Mouse (Mus musculus) cortical plate, adult 2 months (tissue): ENCODE measurements around the gene Trp53i13. TPM values are rescaled to one million over a fixed set of nuclear protein-coding genes. Genes with fewer than 3 reads are reported as not detected.

Experiments used
- H3K27ac ChIP-seq: fragments of 200-500 bp; 2 replicates; pipeline ENCODE4 v1.5.1; 2012; ENCODE audit warnings: low read length, control low read depth, inconsistent platforms; ENCODE audit not compliant: insufficient read depth
- H3K4me1 ChIP-seq: fragments of 200-500 bp; 2 replicates; pipeline ENCODE4 v1.6.1; 2011; ENCODE audit warnings: low read length; ENCODE audit not compliant: control insufficient read depth, insufficient read depth
- H3K4me3 ChIP-seq: fragments of 200-500 bp; 2 replicates; pipeline ENCODE4 v1.5.1; 2011; ENCODE audit warnings: mild to moderate bottlenecking, low read length, control low read depth; ENCODE audit not compliant: insufficient read depth
- CTCF ChIP-seq: fragments of 200-500 bp; IDR thresholded peaks from 2 replicates; pipeline ENCODE4 v1.5.1; 2011; ENCODE audit warnings: mild to moderate bottlenecking, control low read depth, low read length; ENCODE audit not compliant: insufficient read depth; ENCODE audit errors: extremely low read depth
- POLR2A ChIP-seq: fragments of 200-500 bp; IDR thresholded peaks from 2 replicates; pipeline ENCODE4 v1.6.1; 2011; ENCODE audit warnings: mild to moderate bottlenecking, low read length, control low read depth; ENCODE audit not compliant: insufficient read depth; ENCODE audit errors: extremely low read depth
- polyA plus RNA-seq: library from polyadenylated mRNA; depleted of rRNA; stranded (reverse); fragments of >200 nt; gene quantifications from 2 replicates; pipeline ENCODE4 v1.2.3, GENCODE M21; 2012

Trp53i13 gene
- polyA plus RNA-seq, 1 experiment, result 7.2 TPM

DNA sequence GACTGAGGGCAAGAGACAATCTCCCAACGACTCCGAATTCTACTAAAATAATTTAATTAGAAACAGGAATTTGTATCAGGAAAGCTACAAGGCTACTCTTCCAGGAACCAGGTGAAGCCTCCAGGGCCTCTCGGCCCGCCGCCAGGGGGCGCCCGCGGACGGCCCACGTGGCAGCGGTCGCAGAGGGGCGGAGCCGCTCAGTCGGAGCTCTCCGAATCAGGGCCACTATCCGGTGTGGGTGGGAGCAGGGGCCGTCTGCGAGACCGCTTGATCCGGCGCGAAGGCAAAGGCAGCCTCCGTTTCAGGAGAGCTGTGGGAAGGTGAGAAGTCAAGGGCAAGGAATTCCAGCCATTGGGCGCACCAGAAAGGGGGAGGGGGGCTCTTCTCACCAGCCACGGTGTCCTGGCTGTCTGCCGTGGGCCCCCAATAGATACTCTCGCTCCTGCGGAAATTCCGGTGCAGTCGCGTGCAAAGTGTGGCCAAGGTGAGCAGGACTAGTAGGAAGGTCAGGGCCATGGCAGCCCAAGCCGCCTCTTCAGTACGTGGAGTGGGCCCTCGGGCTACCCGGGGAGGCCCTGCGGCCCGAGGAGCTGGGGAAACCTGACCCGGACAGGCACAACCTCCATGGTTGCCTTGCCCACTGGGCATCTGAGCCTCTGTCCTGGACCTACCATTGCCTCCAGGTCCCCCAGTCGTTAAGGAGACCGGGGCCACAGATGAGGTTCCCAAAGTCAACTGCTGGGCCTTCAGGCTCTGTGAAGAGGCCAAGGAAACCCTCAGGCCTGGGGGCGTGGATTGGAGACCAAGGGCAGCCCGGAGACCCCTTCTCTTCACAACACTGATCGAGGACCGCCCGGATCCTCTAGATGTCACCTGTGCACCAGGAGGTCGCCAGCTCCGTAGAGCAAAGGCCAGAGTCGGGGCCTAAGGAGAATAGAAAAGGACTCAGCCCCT, 7.4 kb downstream of the Trp53i13 start:
- Histone ChIP-seq H3K4me1 (peaks cover 1% of the 10 kb centered on the region; the same call in 1 of the 2 replicates), H3K4me3 (peak overlapping the region; percentile 37), H3K27ac (no peak overlapping the region)
- TF ChIP-seq POLR2A, result peak; percentile 60
- peak; percentile 55 for TF ChIP-seq CTCF

DNA sequence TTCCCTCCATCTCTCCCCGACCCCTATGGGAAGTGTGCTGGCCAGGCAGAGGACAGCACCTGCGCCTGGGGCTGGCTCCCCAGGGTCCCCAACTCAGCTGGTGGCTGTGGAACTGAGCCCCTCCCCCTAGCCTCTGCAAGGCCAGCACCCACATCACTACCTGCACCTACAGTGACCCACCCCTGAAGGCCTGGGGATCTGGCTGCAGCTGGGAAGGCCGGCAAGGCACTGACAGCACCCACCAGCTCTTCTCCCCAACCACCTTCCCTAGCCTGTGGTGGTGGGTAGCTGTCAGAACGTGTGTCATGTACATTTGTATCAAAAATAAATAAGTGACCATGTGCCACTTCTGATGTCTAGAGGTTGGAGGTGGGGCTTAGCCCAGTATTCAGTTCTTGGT, 8.4 kb downstream of the Trp53i13 start:
- no peak overlapping the region for H3K27ac ChIP-seq
- TF ChIP-seq CTCF (no peak), POLR2A (no peak)
- H3K4me3 ChIP-seq, result no peak overlapping the region
- peaks cover under 1% of the 10 kb centered on the region; the same call in 1 of the 2 replicates for H3K4me1 ChIP-seq

DNA sequence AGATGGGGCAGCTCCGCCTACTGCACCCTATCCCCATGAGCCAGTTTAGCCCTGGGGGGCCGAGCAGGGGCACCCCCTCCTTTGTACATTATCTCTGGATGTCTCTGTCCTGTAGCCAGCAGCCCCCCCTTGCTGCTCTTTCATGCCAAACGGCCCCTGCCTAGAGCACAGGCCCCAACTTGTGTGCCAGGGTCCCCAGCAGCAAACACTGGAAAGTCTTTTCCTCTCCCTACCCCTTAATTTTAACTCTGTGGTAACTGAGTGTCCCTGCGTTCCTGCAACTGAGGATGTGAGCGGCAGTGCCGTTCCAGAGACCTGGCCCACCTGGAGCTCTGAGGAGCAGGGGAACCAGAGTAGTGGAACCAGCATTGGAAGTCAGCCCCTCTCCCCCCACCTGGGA, 8.8 kb downstream of the Trp53i13 start:
- no peak for TF ChIP-seq POLR2A
- TF ChIP-seq CTCF, result no peak
- Histone ChIP-seq H3K4me1 (no peaks in the 10 kb centered on the region), H3K4me3 (no peak overlapping the region), H3K27ac (no peak overlapping the region)

DNA sequence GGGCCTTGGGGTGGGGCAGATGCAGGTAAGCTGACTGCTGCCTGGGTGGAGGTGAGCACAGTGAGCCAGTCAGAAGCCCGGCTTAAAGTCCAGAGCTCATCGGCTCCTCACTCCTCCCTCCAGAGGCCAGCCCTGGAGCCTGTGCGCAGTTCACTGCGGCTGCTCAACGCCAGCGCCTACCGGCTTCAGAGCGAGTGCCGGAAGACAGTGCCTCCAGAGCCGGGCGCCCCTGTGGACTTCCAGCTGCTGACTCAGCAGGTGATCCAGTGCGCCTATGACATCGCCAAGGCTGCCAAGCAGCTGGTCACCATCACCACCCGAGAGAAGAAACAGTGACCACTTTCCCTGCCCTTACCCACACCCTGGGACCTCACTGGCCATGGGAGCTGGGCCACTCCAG, 9.5 kb downstream of the Trp53i13 start:
- no peak overlapping the region for H3K27ac ChIP-seq
- H3K4me1 ChIP-seq, result no peaks in the 10 kb centered on the region
- H3K4me3 ChIP-seq, result no peak overlapping the region
- TF ChIP-seq CTCF (no peak), POLR2A (no peak)

DNA sequence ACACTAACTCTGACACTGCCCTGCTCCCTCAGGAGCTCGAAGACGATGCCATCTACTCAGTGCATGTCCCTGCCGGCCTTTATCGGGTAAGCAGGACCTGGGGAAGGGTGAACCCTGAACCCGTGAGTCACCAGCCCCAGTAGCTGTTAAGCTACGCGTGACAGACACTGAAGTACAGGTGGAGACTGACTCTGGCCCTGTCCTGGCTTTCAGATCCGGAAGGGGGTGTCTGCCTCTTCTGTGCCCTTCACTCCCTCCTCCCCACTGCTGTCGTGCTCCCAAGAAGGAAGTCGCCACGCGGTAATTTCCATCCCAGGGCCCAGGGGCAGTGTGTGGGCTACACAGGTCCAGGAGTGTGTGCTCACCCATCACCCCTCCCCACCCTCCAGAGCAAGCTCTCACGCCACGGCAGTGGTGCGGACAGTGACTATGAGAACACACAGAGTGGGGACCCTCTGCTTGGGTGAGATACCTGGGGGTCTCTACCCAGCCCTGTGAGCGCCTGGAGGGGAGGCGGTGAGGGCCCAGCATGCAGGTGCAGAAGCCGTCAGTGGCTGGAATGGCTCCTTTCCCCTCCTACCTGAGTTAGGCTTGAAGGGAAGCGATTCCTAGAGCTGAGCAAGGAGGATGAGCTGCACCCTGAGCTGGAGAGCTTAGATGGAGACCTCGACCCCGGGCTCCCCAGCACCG, 10.3 kb downstream of the Trp53i13 start:
- H3K27ac ChIP-seq, result no peak overlapping the region
- H3K4me1 ChIP-seq, result peaks cover 2% of the 10 kb centered on the region
- TF ChIP-seq CTCF (no peak), POLR2A (no peak)
- no peak overlapping the region for H3K4me3 ChIP-seq

DNA sequence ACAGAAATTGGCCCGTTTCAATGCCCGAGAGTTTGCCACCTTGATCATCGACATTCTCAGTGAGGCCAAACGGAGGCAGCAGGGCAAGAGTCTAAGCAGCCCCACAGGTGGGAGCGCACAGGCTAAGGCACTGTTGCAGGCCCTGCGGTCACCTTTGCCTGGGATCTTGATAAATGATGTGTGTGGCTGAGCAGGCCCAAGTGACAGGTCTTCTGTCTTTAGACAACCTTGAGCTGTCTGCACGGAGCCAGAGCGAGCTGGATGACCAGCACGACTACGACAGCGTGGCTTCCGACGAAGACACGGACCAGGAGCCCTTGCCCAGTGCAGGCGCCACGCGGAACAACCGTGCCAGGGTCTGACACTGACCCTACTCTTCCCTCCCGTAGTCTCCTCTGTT, 11.4 kb downstream of the Trp53i13 start:
- Histone ChIP-seq H3K4me1 (peaks cover 2% of the 10 kb centered on the region), H3K4me3 (no peak overlapping the region), H3K27ac (no peak overlapping the region)
- TF ChIP-seq POLR2A (no peak), CTCF (no peak)

DNA sequence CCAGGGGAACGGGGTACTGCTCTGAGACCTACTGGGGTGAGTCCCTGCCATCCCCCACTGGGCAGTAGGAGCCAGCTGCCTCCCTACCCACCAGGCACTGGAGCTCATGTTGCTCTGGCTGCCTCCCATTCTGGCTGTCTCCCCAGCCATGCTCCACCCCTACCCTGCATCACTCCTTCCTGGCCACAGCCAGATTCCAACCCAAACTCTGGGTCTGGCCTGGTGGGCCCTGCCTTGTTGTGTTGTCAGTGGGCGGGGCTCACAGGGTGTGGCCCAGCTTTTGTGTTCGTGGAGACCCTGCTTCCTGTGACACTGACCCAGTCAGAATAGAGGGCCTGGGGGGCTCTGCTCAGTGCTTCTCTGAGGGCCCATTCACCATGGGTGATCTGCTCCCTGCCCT, 12.3 kb downstream of the Trp53i13 start:
- 0 out of 2 replicates have a peak overlapping the region, but pooled peaks have one; percentile 8 for H3K27ac ChIP-seq
- TF ChIP-seq CTCF (no peak), POLR2A (no peak)
- H3K4me3 ChIP-seq, result no peak overlapping the region
- H3K4me1 ChIP-seq, result peaks cover 2% of the 10 kb centered on the region

DNA sequence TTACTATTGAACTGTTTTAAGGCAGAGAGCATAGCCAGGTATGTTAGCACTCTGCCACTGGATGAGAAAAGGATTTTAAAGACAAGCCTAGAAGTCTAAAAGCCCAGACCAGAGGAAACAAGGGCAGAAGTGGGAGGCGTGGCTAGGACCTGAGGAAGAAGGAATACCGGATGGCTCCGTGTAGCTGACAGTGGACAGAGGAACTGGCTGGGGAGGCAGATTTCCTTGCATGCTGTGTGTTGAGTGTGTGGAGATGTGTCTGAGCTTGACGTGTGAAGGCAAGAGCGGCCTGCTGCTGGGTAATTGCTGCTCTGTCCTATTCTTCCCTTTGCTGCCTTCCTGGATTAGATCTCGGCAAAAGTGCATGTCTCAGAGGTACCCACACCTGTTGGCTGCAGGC, 13.3 kb downstream of the Trp53i13 start:
- H3K4me3 ChIP-seq, result no peak overlapping the region
- no peak for TF ChIP-seq CTCF
- TF ChIP-seq POLR2A, result no peak
- H3K27ac ChIP-seq, result no peak overlapping the region
- H3K4me1 ChIP-seq, result peaks cover 4% of the 10 kb centered on the region

DNA sequence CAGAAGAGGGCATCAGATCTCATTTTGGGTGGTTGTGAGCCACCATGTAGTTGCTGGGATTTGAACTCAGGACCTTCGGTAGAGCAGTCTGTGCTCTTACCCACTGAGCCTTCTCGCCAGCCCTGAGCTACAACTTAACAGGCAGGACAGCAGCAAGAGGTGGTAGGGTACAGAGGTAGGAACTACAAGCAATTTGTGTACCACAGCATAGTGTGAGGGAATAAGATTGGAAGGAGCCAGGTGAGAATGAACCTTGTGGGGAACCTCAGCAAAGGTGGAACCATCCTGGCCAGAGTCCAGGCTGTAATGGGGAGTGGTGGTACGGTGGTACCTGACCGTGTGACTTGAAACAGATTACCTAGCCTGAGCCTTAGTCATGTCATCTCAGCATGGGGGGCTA, 13.8 kb downstream of the Trp53i13 start:
- H3K4me3 ChIP-seq, result no peak overlapping the region
- no peak overlapping the region for H3K27ac ChIP-seq
- TF ChIP-seq CTCF (no peak), POLR2A (no peak)
- H3K4me1 ChIP-seq, result peaks cover 6% of the 10 kb centered on the region
